Mouse (Mus musculus) C2C12 (cell line): ENCODE measurements around the gene Atad5. TPM values are rescaled to one million over a fixed set of nuclear protein-coding genes. Genes with fewer than 3 reads are reported as not detected.
A peak's percentile ranks its signal among the peaks of the same experiment; 100 is the strongest.
"Not testable (repeated sequence)": the region's sequence is repeated elsewhere in the genome, so short reads cannot be mapped to it uniquely, and the experiment has no call there.

Experiments
- H3K27me3 ChIP-seq: one replicate; pipeline ENCODE4 v1.6.1; 2011; ENCODE audit not compliant: control insufficient read depth, insufficient read depth, insufficient read length
- H3K36me3 ChIP-seq: one replicate; pipeline ENCODE4 v1.6.1; 2011; ENCODE audit not compliant: control insufficient read depth, insufficient read depth
- H3K4me3 ChIP-seq: one replicate; pipeline ENCODE4 v1.5.1; 2011; ENCODE audit warnings: mild to moderate bottlenecking, control low read depth; ENCODE audit not compliant: poor library complexity, insufficient read depth, severe bottlenecking
- H3K79me2 ChIP-seq: one replicate; pipeline ENCODE4 v1.6.1; 2011; ENCODE audit not compliant: control insufficient read depth, insufficient read depth
- H3K79me3 ChIP-seq: one replicate; pipeline ENCODE4 v1.6.1; 2011; ENCODE audit warnings: low read depth, control low read depth
- H3ac ChIP-seq: one replicate; pipeline ENCODE3; 2011; ENCODE audit warnings: low read depth; ENCODE audit not compliant: control insufficient read depth, insufficient read length
- CEBPB ChIP-seq: IDR thresholded peaks from one replicate; pipeline ENCODE4 v1.6.1; 2011; ENCODE audit warnings: low read depth, mild to moderate bottlenecking, control low read depth, moderate library complexity
- CTCF ChIP-seq: IDR thresholded peaks from one replicate; pipeline ENCODE4 v1.5.1; 2011; ENCODE audit not compliant: control insufficient read depth, insufficient read depth, insufficient read length
- FOSL1 ChIP-seq: IDR thresholded peaks from one replicate; pipeline ENCODE4 v1.8.0; 2011; ENCODE audit warnings: mild to moderate bottlenecking, low read length; ENCODE audit not compliant: poor library complexity, insufficient read depth, severe bottlenecking
- MAX ChIP-seq: IDR thresholded peaks from one replicate; pipeline ENCODE4 v1.6.1; 2011; ENCODE audit warnings: mild to moderate bottlenecking, control low read depth
- MYOD1 ChIP-seq: IDR thresholded peaks from one replicate; pipeline ENCODE4 v1.6.1; 2011; ENCODE audit warnings: low read depth; ENCODE audit not compliant: control insufficient read depth, insufficient read length
- MYOG ChIP-seq: IDR thresholded peaks from one replicate; pipeline ENCODE4 v1.6.1; 2011; ENCODE audit not compliant: control insufficient read depth, insufficient read length; ENCODE audit errors: extremely low read depth
- USF1 ChIP-seq: IDR thresholded peaks from one replicate; pipeline ENCODE4 v1.6.1; 2011; ENCODE audit warnings: low read depth, mild to moderate bottlenecking, control low read depth, moderate library complexity
- polyA plus RNA-seq: library from polyadenylated mRNA; unstranded; fragments of >200 nt; fragmentation: generic; extraction: Trizol; gene quantifications from one replicate; pipeline ENCODE4 v1.2.1, GENCODE M21; 2012; ENCODE audit warnings: missing spikeins

The Atad5 gene
- polyA plus RNA-seq, 1 experiment: 1.9 TPM

DNA sequence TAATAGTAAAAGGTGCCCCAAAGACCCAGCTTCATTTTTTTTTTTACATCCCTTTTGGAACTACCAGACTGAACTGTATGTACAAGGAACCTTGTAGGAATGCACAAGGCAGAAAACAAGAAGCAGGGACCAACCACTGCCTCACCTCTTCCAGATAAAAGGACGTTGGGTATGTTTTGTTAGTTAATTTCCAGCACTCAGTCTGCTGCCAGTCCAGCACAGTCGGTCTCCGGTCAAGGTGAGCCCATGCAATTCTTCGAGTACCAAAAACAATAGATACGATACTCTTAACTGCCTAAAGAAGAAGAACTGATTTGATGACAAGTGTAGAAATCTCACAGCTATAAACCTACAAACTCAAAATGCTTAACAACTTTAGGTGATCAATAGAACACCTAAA is 48.6 kb downstream of the Atad5 start:
- no peak overlapping the region for H3K4me3 ChIP-seq
- TF ChIP-seq CEBPB (no peak), USF1 (no peak), MYOG (no peak), MAX (no peak), CTCF (no peak), MYOD1 (no peak), FOSL1 (no peak)
- peaks cover 60% of the 10 kb centered on the region for H3K36me3 ChIP-seq

DNA sequence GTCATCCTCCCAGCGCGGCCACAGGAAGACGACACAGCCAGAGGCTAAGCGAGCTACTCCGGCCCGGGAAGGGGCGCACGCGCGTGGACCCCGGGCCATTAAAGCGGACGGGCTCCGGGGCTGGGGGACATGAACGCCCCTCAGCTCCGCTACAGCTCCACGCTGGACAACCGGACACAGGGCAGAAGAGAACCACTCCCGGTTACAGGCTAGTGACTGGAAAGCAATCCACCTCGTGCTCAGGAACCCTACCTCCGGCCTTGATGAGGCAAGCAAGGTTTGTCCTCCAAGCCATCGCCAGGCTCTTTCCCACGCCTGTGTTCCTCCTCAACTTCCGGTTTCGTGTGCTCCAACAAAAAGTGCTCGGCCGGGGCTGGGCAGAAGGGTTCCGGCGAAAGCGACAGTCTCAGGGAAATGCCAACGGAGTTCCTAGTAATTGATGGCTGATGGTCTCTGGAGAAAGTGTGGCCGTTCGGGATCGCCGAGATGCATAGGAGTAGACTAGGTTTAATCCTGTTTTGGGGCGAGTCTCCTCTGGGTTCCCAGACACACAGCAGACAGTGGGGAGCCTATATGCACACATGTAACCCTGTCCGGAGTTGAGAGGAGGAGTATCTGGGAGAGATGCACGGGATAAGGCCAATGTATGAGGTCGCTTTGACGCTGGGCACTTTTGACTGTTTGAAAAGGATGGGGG is 52.8 kb downstream of the Atad5 start, which contains the start of gene Tefm:
Gene Tefm, minus strand, starts transcription at position 351 of the 697 bp plus-strand sequence.
- Histone ChIP-seq H3K36me3 (peaks cover 31% of the 10 kb centered on the region), H3K4me3 (peak within 1 kb of the TSS; percentile 91), H3K27me3 (no peaks in the 10 kb centered on the region), H3ac (peak within 1 kb of the TSS; percentile 97), H3K79me3 (peaks cover 13% of the 10 kb centered on the region), H3K79me2 (peaks cover 43% of the 10 kb centered on the region)
- TF ChIP-seq MYOD1 (no peak), MAX (peak; percentile 87), FOSL1 (no peak), CTCF (no peak), MYOG (no peak), USF1 (no peak), CEBPB (peak; percentile 9)

More for the DNA sequence above, 48.6 kb downstream of the Atad5 start:
- Histone ChIP-seq H3ac (no peak overlapping the region), H3K27me3 (no peaks in the 10 kb centered on the region), H3K79me2 (peaks cover 43% of the 10 kb centered on the region), H3K79me3 (peaks cover 13% of the 10 kb centered on the region)

DNA sequence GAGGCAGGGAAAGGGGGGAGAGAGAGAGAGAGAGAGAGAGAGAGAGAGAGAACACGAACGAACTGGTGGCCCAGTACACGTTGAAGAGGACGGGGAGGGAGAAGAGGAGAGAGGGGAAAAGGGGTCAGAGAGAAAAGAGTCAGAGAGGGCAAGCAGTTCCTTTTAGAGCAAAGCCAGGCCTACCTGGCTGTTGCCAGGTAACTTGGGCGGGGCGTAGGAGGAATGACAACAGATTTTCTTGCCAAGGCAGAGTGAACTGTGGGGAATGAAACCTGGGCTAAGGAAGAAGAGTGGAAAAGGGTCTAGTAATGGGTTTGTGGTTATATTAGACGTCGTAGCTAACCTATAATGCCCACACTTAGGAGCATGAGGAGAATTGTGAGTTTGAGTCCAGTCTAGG is 53.7 kb downstream of the Atad5 start:
- H3K79me2 ChIP-seq: peaks cover 35% of the 10 kb centered on the region
- H3ac ChIP-seq: no peak overlapping the region
- H3K27me3 ChIP-seq: no peaks in the 10 kb centered on the region
- no peak overlapping the region for H3K4me3 ChIP-seq
- peaks cover 13% of the 10 kb centered on the region for H3K79me3 ChIP-seq
- H3K36me3 ChIP-seq: peaks cover 22% of the 10 kb centered on the region
- TF ChIP-seq CTCF (no peak), CEBPB (no peak), MYOD1 (no peak), MYOG (no peak), USF1 (no peak), FOSL1 (no peak), MAX (no peak)

DNA sequence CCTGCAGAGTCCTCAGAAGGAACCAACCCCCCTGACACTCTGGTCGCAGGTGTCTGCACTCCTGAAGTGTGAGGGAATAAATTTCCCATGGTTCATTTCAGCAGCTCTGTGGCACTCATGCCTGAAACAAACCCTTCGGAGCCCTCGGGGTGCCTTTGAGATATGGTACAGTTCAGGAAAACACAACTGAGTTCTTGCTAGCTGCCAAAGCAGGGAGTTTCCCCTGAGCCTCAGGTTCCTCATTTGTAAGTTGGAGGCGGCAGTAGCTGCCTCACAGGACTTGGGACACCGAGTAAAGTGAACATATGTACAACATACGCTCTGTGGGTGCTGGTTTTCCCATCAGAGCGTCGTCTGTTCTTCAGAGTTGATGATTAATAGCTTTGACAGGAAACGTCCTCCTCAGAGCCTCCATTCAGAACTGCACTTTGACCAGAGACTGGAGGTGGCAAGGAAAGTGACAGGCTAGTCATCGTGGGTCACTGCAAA is 56.6 kb downstream of the Atad5 start:
- TF ChIP-seq MYOG (no peak), MYOD1 (no peak), USF1 (no peak), CEBPB (no peak), CTCF (no peak), FOSL1 (no peak), MAX (no peak)
- Histone ChIP-seq H3K79me3 (peaks cover 7% of the 10 kb centered on the region), H3K79me2 (peaks cover 13% of the 10 kb centered on the region), H3ac (no peak overlapping the region), H3K4me3 (no peak overlapping the region), H3K36me3 (no peaks in the 10 kb centered on the region), H3K27me3 (no peaks in the 10 kb centered on the region)

DNA sequence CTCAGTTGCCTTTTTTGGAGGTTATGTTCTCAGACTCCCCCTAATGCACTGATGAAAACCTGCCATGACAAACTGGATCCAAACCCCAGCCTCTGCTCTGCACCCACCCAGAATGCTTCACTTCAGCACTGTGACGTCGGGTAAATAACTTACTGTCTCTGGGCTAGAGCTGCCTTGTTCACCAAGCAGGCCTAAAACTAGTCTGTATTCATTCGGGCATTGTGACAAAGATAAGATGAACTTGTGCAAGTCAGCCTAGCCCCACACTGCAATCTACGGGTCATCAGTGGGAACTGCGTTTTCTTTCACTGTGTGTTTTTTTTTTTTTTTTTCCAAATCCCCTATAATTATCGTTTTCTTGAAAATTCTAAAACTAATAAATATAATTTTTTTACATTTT is 58.5 kb downstream of the Atad5 start:
- TF ChIP-seq MYOD1 (no peak), USF1 (no peak), MYOG (no peak), CEBPB (no peak), FOSL1 (no peak), CTCF (no peak), MAX (no peak)
- no peaks in the 10 kb centered on the region for H3K27me3 ChIP-seq
- H3ac ChIP-seq: no peak overlapping the region
- H3K36me3 ChIP-seq: no peaks in the 10 kb centered on the region
- no peak overlapping the region for H3K4me3 ChIP-seq
- H3K79me2 ChIP-seq: no peaks in the 10 kb centered on the region
- no peaks in the 10 kb centered on the region for H3K79me3 ChIP-seq

DNA sequence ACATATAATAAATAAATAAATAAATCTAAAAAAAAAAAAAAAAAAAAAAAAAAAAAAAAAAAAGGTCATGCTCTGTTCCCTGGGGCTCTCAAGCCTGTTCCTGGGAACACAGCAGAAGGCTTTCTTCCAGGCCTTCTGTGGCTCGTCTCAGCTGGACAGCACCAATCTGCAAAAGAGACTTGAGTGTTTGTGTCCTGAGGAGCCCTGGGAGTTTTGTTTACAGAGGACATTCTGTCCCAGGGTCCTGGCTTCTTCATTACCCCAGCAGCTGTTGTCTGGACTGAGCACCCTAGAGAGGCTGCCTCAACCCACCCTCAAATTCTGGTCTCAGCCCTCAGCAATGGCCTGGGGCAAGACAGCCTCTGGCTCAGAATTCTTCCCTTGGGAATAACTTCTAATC is 59.1 kb downstream of the Atad5 start:
- Histone ChIP-seq H3K27me3 (no peaks in the 10 kb centered on the region), H3K79me2 (no peaks in the 10 kb centered on the region), H3K79me3 (no peaks in the 10 kb centered on the region), H3K36me3 (no peaks in the 10 kb centered on the region), H3K4me3 (no peak overlapping the region), H3ac (no peak overlapping the region)
- TF ChIP-seq FOSL1: no peak
- no peak for TF ChIP-seq CTCF
- no peak for TF ChIP-seq CEBPB
- no peak for TF ChIP-seq MYOG
- no peak for TF ChIP-seq MAX
- TF ChIP-seq MYOD1: no peak
- TF ChIP-seq USF1: no peak

DNA sequence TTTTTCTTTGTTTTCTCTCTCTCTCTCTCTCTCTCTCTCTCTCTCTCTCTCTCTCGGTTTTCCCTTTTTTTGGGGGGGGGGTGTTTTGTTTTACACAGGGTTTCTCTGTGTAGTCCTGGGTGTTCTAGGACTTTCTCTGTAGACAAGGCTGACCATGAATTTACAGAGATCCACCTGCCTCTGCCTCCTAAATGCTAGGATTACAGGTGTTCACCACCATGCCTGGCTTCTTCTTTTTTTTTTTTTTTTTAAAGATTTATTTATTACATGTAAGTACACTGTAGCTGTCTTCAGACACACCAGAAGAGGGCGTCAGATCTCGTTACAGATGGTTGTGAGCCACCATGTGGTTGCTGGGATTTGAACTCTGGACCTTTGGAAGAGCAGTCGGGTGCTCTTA is 59.8 kb downstream of the Atad5 start:
- not testable (repeated sequence) for H3K36me3 ChIP-seq, H3K79me3 ChIP-seq, H3K27me3 ChIP-seq, H3ac ChIP-seq, H3K4me3 ChIP-seq, H3K79me2 ChIP-seq
